ENCODE assay signal across 8 mouse cellular contexts in the genomic region with DNA sequence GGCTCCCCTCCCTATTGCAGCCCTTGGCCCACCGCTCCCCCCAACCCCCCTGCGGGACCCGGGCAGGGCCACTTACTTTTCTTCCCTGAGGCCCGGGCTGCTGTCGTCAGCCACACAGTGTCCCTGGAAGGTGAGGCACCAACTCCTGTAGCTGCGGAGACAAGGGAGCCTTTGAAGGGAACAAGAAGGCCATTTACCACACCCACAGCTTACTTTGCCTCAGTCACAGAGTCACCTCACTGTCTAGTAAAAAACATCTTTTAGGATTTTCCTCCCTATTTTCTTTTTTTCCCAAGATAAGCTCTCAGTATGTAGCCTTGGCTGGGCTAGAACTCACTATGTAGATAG. TPM values are rescaled to one million over a fixed set of nuclear protein-coding genes. Genes with fewer than 3 reads are reported as not detected.
A peak's percentile ranks its signal among the peaks of the same experiment; 100 is the strongest.
DNase-seq lines count a peak whose midpoint lies in the region; ATAC-seq and TF ChIP-seq lines count a peak whose summit lies in the region.

No protein-coding gene starts in this region.

- peak overlapping the region; percentile 55 for H3K4me3 ChIP-seq in kidney, postnatal 0 days (replicated peaks; ENCODE audit: low read depth, low read length)
- peak overlapping the region; percentile 36 for H3K4me3 ChIP-seq in cortical plate, adult 2 months (ENCODE audit: insufficient read depth, low read length)
- peak overlapping the region; percentile 66 for H3K4me3 ChIP-seq in hindbrain, embryonic 15.5 days
- H3K4me3 ChIP-seq in midbrain, embryonic 16.5 days (ENCODE audit: low read depth, low read length), result peak overlapping the region; percentile 55

- peak; percentile 25 for DNase-seq in kidney, postnatal 0 days (ENCODE audit: low spot score)
- no peak for DNase-seq in kidney, adult 8-10 months
- DNase-seq in spleen, postnatal 14 days (ENCODE audit: low spot score in 2 of 2), result no peak
- no peak for DNase-seq in ovary, adult 18-20 months (ENCODE audit: low spot score)
- DNase-seq in yolk sac, embryonic 10.5 days (ENCODE audit: low spot score), result no peak

- no peak for ATAC-seq in kidney, postnatal 0 days (replicated peaks; ENCODE audit: low FRiP score, low read depth)
- no peak for ATAC-seq in hindbrain, embryonic 15.5 days (ENCODE audit: low FRiP score, low read depth)
- no peak for ATAC-seq in midbrain, embryonic 16.5 days

- no peak for TF ChIP-seq POLR2A in cortical plate, adult 2 months (IDR thresholded peaks at IDR 0.05; ENCODE audit: extremely low read depth, insufficient read depth, low read length)

- H3K4me1 ChIP-seq in kidney, postnatal 0 days (replicated peaks; ENCODE audit: insufficient read depth, low read length), result peaks cover 11% of the 10 kb centered on the region; the same call in 1 of the 2 replicates
- peaks cover 4% of the 10 kb centered on the region; the same call in 1 of the 2 replicates for H3K4me1 ChIP-seq in cortical plate, adult 2 months (ENCODE audit: control insufficient read depth, insufficient read depth, low read length)
- H3K4me1 ChIP-seq in hindbrain, embryonic 15.5 days (replicated peaks), result peaks cover 21% of the 10 kb centered on the region
- peaks cover 6% of the 10 kb centered on the region; the same call in 1 of the 2 replicates for H3K4me1 ChIP-seq in midbrain, embryonic 16.5 days (ENCODE audit: control insufficient read depth, insufficient read depth, low read length)

- H3K9ac ChIP-seq in kidney, postnatal 0 days (ENCODE audit: low read depth, low read length), result peak overlapping the region; percentile 89
- peak overlapping the region; percentile 78 for H3K9ac ChIP-seq in hindbrain, embryonic 15.5 days
- H3K9ac ChIP-seq in midbrain, embryonic 16.5 days (ENCODE audit: low read depth, low read length), result peak overlapping the region; percentile 93

- H3K4me2 ChIP-seq in kidney, postnatal 0 days (ENCODE audit: low read length), result peak overlapping the region; percentile 97
- H3K4me2 ChIP-seq in hindbrain, embryonic 15.5 days, result peak overlapping the region; percentile 99
- peak overlapping the region; percentile 95 for H3K4me2 ChIP-seq in midbrain, embryonic 16.5 days (ENCODE audit: low read length)

- no peaks in the 10 kb centered on the region for H3K9me3 ChIP-seq in kidney, postnatal 0 days (replicated peaks; ENCODE audit: low read length)
- H3K9me3 ChIP-seq in hindbrain, embryonic 15.5 days, result no peaks in the 10 kb centered on the region
- H3K9me3 ChIP-seq in midbrain, embryonic 16.5 days (replicated peaks; ENCODE audit: control insufficient read depth, low read length, poor library complexity, severe bottlenecking), result no peaks in the 10 kb centered on the region

- TF ChIP-seq CTCF in kidney, postnatal 0 days (IDR thresholded peaks at IDR 0.05; ENCODE audit: low read depth), result no peak
- no peak for TF ChIP-seq CTCF in cortical plate, adult 2 months (IDR thresholded peaks at IDR 0.05; ENCODE audit: extremely low read depth, insufficient read depth, low read length)

- peak overlapping the region; percentile 97 for H3K27ac ChIP-seq in kidney, postnatal 0 days
- H3K27ac ChIP-seq in cortical plate, adult 2 months (ENCODE audit: insufficient read depth, low read length), result peak overlapping the region; percentile 92; the same call in 1 of the 2 replicates
- peak overlapping the region; percentile 98 for H3K27ac ChIP-seq in hindbrain, embryonic 15.5 days (replicated peaks)
- H3K27ac ChIP-seq in midbrain, embryonic 16.5 days (ENCODE audit: low read length), result peak overlapping the region; percentile 96

- H3K27me3 ChIP-seq in kidney, postnatal 0 days (ENCODE audit: insufficient read depth, low read length), result no peaks in the 10 kb centered on the region
- no peaks in the 10 kb centered on the region for H3K27me3 ChIP-seq in hindbrain, embryonic 15.5 days
- H3K27me3 ChIP-seq in midbrain, embryonic 16.5 days (ENCODE audit: control insufficient read depth, insufficient read depth, low read depth, low read length), result no peaks in the 10 kb centered on the region

- no peaks in the 10 kb centered on the region for H3K36me3 ChIP-seq in kidney, postnatal 0 days (ENCODE audit: insufficient read depth, low read length)
- H3K36me3 ChIP-seq in hindbrain, embryonic 15.5 days, result no peaks in the 10 kb centered on the region
- H3K36me3 ChIP-seq in midbrain, embryonic 16.5 days (ENCODE audit: control insufficient read depth, insufficient read depth, low read length), result no peaks in the 10 kb centered on the region

- WGBS in kidney, postnatal 0 days, result 5% methylated on average over 3 of the region's 6 CpGs
- WGBS in hindbrain, embryonic 15.5 days, result 5% methylated on average over 6 of the region's 6 CpGs
- 4% methylated on average over 6 of the region's 6 CpGs for WGBS in midbrain, embryonic 16.5 days

RNA-seq across cellular contexts. Expression of a gene that starts 11.1 kb away (rescaled TPM):
- polyA plus RNA-seq in kidney, postnatal 0 days (2015; fragmentation: Nextera tagmentation; extraction: Ambion mirVana), result 6.7 and 7.5 TPM in 2 replicates
- 2.7 and 3.7 TPM in 2 replicates for polyA plus RNA-seq in cortical plate, adult 2 months (2012; rRNA removed)
- 1.9 and 2.6 TPM in 2 replicates for polyA plus RNA-seq in hindbrain, embryonic 15.5 days (2015; fragmentation: Nextera tagmentation; extraction: Ambion mirVana)
- 1.8 and 1.9 TPM in 2 replicates for polyA plus RNA-seq in midbrain, embryonic 16.5 days (2015; fragmentation: Nextera tagmentation; extraction: Ambion mirVana)

RNA-seq across cellular contexts. Expression of a gene that starts 16.6 kb away (rescaled TPM):
- polyA plus RNA-seq in kidney, postnatal 0 days (2015; fragmentation: Nextera tagmentation; extraction: Ambion mirVana), result 0.13 and 0.16 TPM in 2 replicates
- polyA plus RNA-seq in cortical plate, adult 2 months (2012; rRNA removed), result 0.08 TPM in 1 of 2 replicates, not detected in the other
- 0.21 and 0.37 TPM in 2 replicates for polyA plus RNA-seq in hindbrain, embryonic 15.5 days (2015; fragmentation: Nextera tagmentation; extraction: Ambion mirVana)
- polyA plus RNA-seq in midbrain, embryonic 16.5 days (2015; fragmentation: Nextera tagmentation; extraction: Ambion mirVana), result 0.23 TPM in 1 of 2 replicates, not detected in the other

RNA-seq across cellular contexts. Expression of a gene that starts 28.8 kb away (rescaled TPM):
- polyA plus RNA-seq in kidney, postnatal 0 days (2015; fragmentation: Nextera tagmentation; extraction: Ambion mirVana), result 89.4 and 105 TPM in 2 replicates
- polyA plus RNA-seq in cortical plate, adult 2 months (2012; rRNA removed), result 516 and 534 TPM in 2 replicates
- polyA plus RNA-seq in hindbrain, embryonic 15.5 days (2015; fragmentation: Nextera tagmentation; extraction: Ambion mirVana), result 817 and 859 TPM in 2 replicates
- 1,035 and 1,054 TPM in 2 replicates for polyA plus RNA-seq in midbrain, embryonic 16.5 days (2015; fragmentation: Nextera tagmentation; extraction: Ambion mirVana)

RNA-seq across cellular contexts. Expression of a gene that starts 31.3 kb away (rescaled TPM):
- polyA plus RNA-seq in kidney, postnatal 0 days (2015; fragmentation: Nextera tagmentation; extraction: Ambion mirVana), result 21.8 and 22.7 TPM in 2 replicates
- polyA plus RNA-seq in cortical plate, adult 2 months (2012; rRNA removed), result 8.9 and 9.6 TPM in 2 replicates
- 25.6 and 26.3 TPM in 2 replicates for polyA plus RNA-seq in hindbrain, embryonic 15.5 days (2015; fragmentation: Nextera tagmentation; extraction: Ambion mirVana)
- polyA plus RNA-seq in midbrain, embryonic 16.5 days (2015; fragmentation: Nextera tagmentation; extraction: Ambion mirVana), result 24.0 and 26.1 TPM in 2 replicates
